Mouse (Mus musculus): Measurements from ENCODE around the gene Prr36. TPM values are rescaled to one million over a fixed set of nuclear protein-coding genes. Genes with fewer than 3 reads are reported as not detected.

Gene Prr36
- polyA plus RNA-seq, 1 experiment: 0.18 TPM

DNA sequence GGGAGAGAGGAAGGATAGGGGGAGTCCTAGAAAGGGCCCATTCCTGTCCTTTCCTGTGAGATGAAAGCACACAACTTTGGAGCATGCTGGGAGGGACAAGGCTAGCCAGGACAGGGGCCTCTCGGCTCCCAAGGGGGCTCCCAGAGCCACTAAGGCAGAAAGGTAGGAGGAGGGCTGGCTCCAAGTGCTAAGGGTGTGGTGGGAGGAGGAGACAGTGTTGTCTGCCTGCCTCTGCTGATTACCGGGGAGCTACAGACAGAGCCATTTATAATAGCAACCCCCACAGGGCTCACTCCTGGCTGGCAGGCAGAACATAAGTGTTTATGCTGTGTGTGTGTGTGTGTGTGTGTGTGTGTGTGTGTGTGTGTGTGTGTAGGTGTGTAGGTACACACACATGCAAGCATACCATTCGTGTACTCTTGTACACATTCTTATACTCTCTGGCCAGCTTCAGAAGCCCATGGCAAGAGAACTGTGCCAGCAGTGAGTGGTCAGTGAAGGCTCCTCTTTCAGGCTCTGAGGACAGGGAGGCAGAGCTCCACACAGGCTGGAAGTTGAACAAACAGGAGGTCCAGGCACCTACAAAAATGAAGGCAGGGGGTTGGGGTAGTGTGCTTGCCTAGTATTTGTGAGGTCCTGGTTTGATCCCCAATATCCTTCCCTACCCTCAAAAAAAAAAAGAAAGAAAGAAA, 28.1 kb downstream of the Prr36 start:
- no peak for TF ChIP-seq MAX (IDR thresholded peaks at IDR 0.05)
- TF ChIP-seq MYOD1 (IDR thresholded peaks at IDR 0.05; ENCODE audit: control insufficient read depth, insufficient read length, low read depth): no peak
- TF ChIP-seq USF1 (IDR thresholded peaks at IDR 0.05; ENCODE audit: low read depth): no peak
- no peak for TF ChIP-seq CEBPB (IDR thresholded peaks at IDR 0.05; ENCODE audit: low read depth)
- no peak for TF ChIP-seq MYOG (IDR thresholded peaks at IDR 0.05; ENCODE audit: control insufficient read depth, extremely low read depth, insufficient read length)
- TF ChIP-seq CTCF (IDR thresholded peaks at IDR 0.05; ENCODE audit: control insufficient read depth, insufficient read depth, insufficient read length): no peak
- TF ChIP-seq FOSL1 (IDR thresholded peaks at IDR 0.05; ENCODE audit: insufficient read depth, low read length, poor library complexity, severe bottlenecking): no peak
- Histone ChIP-seq H3K36me3 (ENCODE audit: control insufficient read depth, insufficient read depth) (no peaks in the 10 kb centered on the region), H3K4me3 (ENCODE audit: insufficient read depth, poor library complexity, severe bottlenecking) (no peak overlapping the region)

DNA sequence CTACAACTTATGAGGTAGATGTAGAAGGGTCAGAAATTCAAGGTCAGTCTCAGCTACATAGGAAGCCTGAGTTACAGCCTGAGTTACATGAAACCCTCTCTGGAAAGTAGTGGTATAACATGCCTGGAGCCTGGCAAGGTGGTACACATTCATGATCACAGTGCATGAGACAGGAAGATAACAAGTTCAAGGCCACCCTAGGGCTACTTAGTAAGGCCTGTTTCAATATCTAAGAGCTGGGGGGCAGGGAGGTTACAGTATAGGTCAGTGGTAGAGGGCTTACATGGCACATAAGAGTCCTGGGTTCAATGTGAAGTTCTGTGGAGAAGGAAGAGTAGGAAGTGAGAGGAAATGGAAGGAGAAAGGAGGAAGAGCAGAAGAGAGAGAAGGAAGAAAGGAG, 28.7 kb downstream of the Prr36 start:
- no peaks in the 10 kb centered on the region for H3K79me3 ChIP-seq (ENCODE audit: low read depth)
- no peaks in the 10 kb centered on the region for H3K36me3 ChIP-seq (ENCODE audit: control insufficient read depth, insufficient read depth)
- H3K79me2 ChIP-seq (ENCODE audit: control insufficient read depth, insufficient read depth): no peaks in the 10 kb centered on the region
- no peak overlapping the region for H3K4me3 ChIP-seq (ENCODE audit: insufficient read depth, poor library complexity, severe bottlenecking)
- no peak overlapping the region for H3ac ChIP-seq (ENCODE audit: control insufficient read depth, insufficient read length, low read depth)
- TF ChIP-seq CEBPB (IDR thresholded peaks at IDR 0.05; ENCODE audit: low read depth) (no peak), MAX (IDR thresholded peaks at IDR 0.05) (no peak), MYOG (IDR thresholded peaks at IDR 0.05; ENCODE audit: control insufficient read depth, extremely low read depth, insufficient read length) (no peak), USF1 (IDR thresholded peaks at IDR 0.05; ENCODE audit: low read depth) (no peak), CTCF (IDR thresholded peaks at IDR 0.05; ENCODE audit: control insufficient read depth, insufficient read depth, insufficient read length) (no peak), FOSL1 (IDR thresholded peaks at IDR 0.05; ENCODE audit: insufficient read depth, low read length, poor library complexity, severe bottlenecking) (no peak), MYOD1 (IDR thresholded peaks at IDR 0.05; ENCODE audit: control insufficient read depth, insufficient read length, low read depth) (no peak)
- H3K27me3 ChIP-seq (ENCODE audit: control insufficient read depth, insufficient read depth, insufficient read length): no peaks in the 10 kb centered on the region

More for the DNA sequence above, 28.1 kb downstream of the Prr36 start:
- Histone ChIP-seq H3K79me3 (ENCODE audit: low read depth) (no peaks in the 10 kb centered on the region), H3ac (ENCODE audit: control insufficient read depth, insufficient read length, low read depth) (no peak overlapping the region), H3K27me3 (ENCODE audit: control insufficient read depth, insufficient read depth, insufficient read length) (no peaks in the 10 kb centered on the region), H3K79me2 (ENCODE audit: control insufficient read depth, insufficient read depth) (no peaks in the 10 kb centered on the region)

- no peaks in the 10 kb centered on the region for H3K36me3 ChIP-seq (ENCODE audit: control insufficient read depth, insufficient read depth)
- no peaks in the 10 kb centered on the region for H3K79me3 ChIP-seq (ENCODE audit: low read depth)
- H3K27me3 ChIP-seq (ENCODE audit: control insufficient read depth, insufficient read depth, insufficient read length): no peaks in the 10 kb centered on the region
- no peak for TF ChIP-seq MYOD1 (IDR thresholded peaks at IDR 0.05; ENCODE audit: control insufficient read depth, insufficient read length, low read depth)
- TF ChIP-seq MYOG (IDR thresholded peaks at IDR 0.05; ENCODE audit: control insufficient read depth, extremely low read depth, insufficient read length): no peak
- no peak for TF ChIP-seq CTCF (IDR thresholded peaks at IDR 0.05; ENCODE audit: control insufficient read depth, insufficient read depth, insufficient read length)
- TF ChIP-seq USF1 (IDR thresholded peaks at IDR 0.05; ENCODE audit: low read depth): no peak
- TF ChIP-seq FOSL1 (IDR thresholded peaks at IDR 0.05; ENCODE audit: insufficient read depth, low read length, poor library complexity, severe bottlenecking): no peak
- no peak for TF ChIP-seq CEBPB (IDR thresholded peaks at IDR 0.05; ENCODE audit: low read depth)
- no peak for TF ChIP-seq MAX (IDR thresholded peaks at IDR 0.05)
- no peaks in the 10 kb centered on the region for H3K79me2 ChIP-seq (ENCODE audit: control insufficient read depth, insufficient read depth)
- no peak overlapping the region for H3ac ChIP-seq (ENCODE audit: control insufficient read depth, insufficient read length, low read depth)
- H3K4me3 ChIP-seq (ENCODE audit: insufficient read depth, poor library complexity, severe bottlenecking): no peak overlapping the region
These were observed 31.1 kb downstream of the Prr36 start for GRCm38 (mm10) chr8:4186151-4186550.

DNA sequence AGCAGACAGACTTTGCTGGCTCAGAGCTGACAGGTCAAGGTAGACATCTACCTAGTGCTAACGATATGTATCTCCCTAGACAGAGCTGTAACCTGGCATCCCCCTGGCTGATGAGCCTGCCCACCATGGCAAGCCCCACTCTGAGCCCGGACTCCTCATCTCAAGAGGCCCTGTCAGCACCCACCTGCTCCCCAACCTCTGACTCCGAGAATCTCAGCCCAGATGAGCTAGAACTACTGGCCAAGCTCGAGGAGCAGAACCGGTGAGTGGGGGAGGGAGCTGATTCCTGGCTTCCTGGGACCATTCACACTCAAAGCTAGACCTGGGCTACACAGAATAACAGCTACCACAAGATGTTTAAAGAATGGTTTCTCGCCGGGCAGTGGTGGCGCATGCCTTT, 33.9 kb downstream of the Prr36 start:
- H3K4me3 ChIP-seq (ENCODE audit: insufficient read depth, poor library complexity, severe bottlenecking): no peak overlapping the region
- H3K79me3 ChIP-seq (ENCODE audit: low read depth): no peaks in the 10 kb centered on the region
- H3ac ChIP-seq (ENCODE audit: control insufficient read depth, insufficient read length, low read depth): no peak overlapping the region
- no peak for TF ChIP-seq USF1 (IDR thresholded peaks at IDR 0.05; ENCODE audit: low read depth)
- no peak for TF ChIP-seq MYOG (IDR thresholded peaks at IDR 0.05; ENCODE audit: control insufficient read depth, extremely low read depth, insufficient read length)
- no peak for TF ChIP-seq FOSL1 (IDR thresholded peaks at IDR 0.05; ENCODE audit: insufficient read depth, low read length, poor library complexity, severe bottlenecking)
- no peak for TF ChIP-seq CTCF (IDR thresholded peaks at IDR 0.05; ENCODE audit: control insufficient read depth, insufficient read depth, insufficient read length)
- TF ChIP-seq MYOD1 (IDR thresholded peaks at IDR 0.05; ENCODE audit: control insufficient read depth, insufficient read length, low read depth): no peak
- TF ChIP-seq CEBPB (IDR thresholded peaks at IDR 0.05; ENCODE audit: low read depth): no peak
- no peak for TF ChIP-seq MAX (IDR thresholded peaks at IDR 0.05)
- H3K79me2 ChIP-seq (ENCODE audit: control insufficient read depth, insufficient read depth): no peaks in the 10 kb centered on the region
- H3K27me3 ChIP-seq (ENCODE audit: control insufficient read depth, insufficient read depth, insufficient read length): no peaks in the 10 kb centered on the region
- no peaks in the 10 kb centered on the region for H3K36me3 ChIP-seq (ENCODE audit: control insufficient read depth, insufficient read depth)

- no peaks in the 10 kb centered on the region for H3K36me3 ChIP-seq (ENCODE audit: control insufficient read depth, insufficient read depth)
- H3ac ChIP-seq (ENCODE audit: control insufficient read depth, insufficient read length, low read depth): no peak overlapping the region
- TF ChIP-seq MYOG (IDR thresholded peaks at IDR 0.05; ENCODE audit: control insufficient read depth, extremely low read depth, insufficient read length) (no peak), CEBPB (IDR thresholded peaks at IDR 0.05; ENCODE audit: low read depth) (no peak), CTCF (IDR thresholded peaks at IDR 0.05; ENCODE audit: control insufficient read depth, insufficient read depth, insufficient read length) (no peak), MYOD1 (IDR thresholded peaks at IDR 0.05; ENCODE audit: control insufficient read depth, insufficient read length, low read depth) (no peak), FOSL1 (IDR thresholded peaks at IDR 0.05; ENCODE audit: insufficient read depth, low read length, poor library complexity, severe bottlenecking) (no peak)
- H3K79me3 ChIP-seq (ENCODE audit: low read depth): no peaks in the 10 kb centered on the region
- no peaks in the 10 kb centered on the region for H3K27me3 ChIP-seq (ENCODE audit: control insufficient read depth, insufficient read depth, insufficient read length)
- H3K4me3 ChIP-seq (ENCODE audit: insufficient read depth, poor library complexity, severe bottlenecking): no peak overlapping the region
- no peaks in the 10 kb centered on the region for H3K79me2 ChIP-seq (ENCODE audit: control insufficient read depth, insufficient read depth)
These were observed 43.2 kb downstream of the Prr36 start for GRCm38 (mm10) chr8:4174018-4174417.

Measured in C2C12 (cell line).